Mouse (Mus musculus) embryonic facial prominence, embryonic 11.5 days (tissue): ENCODE measurements around the gene Vps52. TPM values are rescaled to one million over a fixed set of nuclear protein-coding genes. Genes with fewer than 3 reads are reported as not detected.
"Not testable (repeated sequence)": the region's sequence is repeated elsewhere in the genome, so short reads cannot be mapped to it uniquely, and the experiment has no call there.

ENCODE experiments used
- ATAC-seq: fragments of 200-750 bp; cut with Nextera tagmentation; replicated peaks from 2 replicates; pipeline ENCODE4 v1.8.0; 2017; ENCODE audit warnings: low read depth; ENCODE audit not compliant: insufficient number of reproducible peaks, low FRiP score, low TSS enrichment
- DNase-seq: peaks from one replicate; pipeline ENCODE4 v3.0.0-alpha.2; 2015; ENCODE audit warnings: low spot score
- H3K27ac ChIP-seq: fragments of 300-500 bp; sonication (generic); replicated peaks from 2 replicates; pipeline ENCODE4 v1.5.1; 2014; ENCODE audit warnings: mild to moderate bottlenecking, low read depth, low read length, control low read depth
- H3K27me3 ChIP-seq: fragments of 300-500 bp; sonication (generic); 2 replicates; pipeline ENCODE4 v1.6.1; 2014; ENCODE audit warnings: mild to moderate bottlenecking, low read length, moderate library complexity, mixed read lengths; ENCODE audit not compliant: control insufficient read depth, insufficient read depth
- H3K36me3 ChIP-seq: fragments of 300-500 bp; sonication (generic); replicated peaks from 2 replicates; pipeline ENCODE4 v1.6.1; 2014; ENCODE audit warnings: low read depth, mild to moderate bottlenecking, low read length, moderate library complexity, mixed read lengths; ENCODE audit not compliant: control insufficient read depth, insufficient read depth
- H3K4me1 ChIP-seq: fragments of 300-500 bp; sonication (generic); 2 replicates; pipeline ENCODE4 v1.6.1; 2014; ENCODE audit warnings: low read length, mixed read lengths; ENCODE audit not compliant: control insufficient read depth, insufficient read depth
- H3K4me2 ChIP-seq: fragments of 300-500 bp; sonication (generic); 2 replicates; pipeline ENCODE4 v1.6.1; 2014; ENCODE audit warnings: low read depth, mild to moderate bottlenecking, control low read depth, low read length, moderate library complexity
- H3K4me3 ChIP-seq: fragments of 300-500 bp; sonication (generic); 2 replicates; pipeline ENCODE4 v1.5.1; 2014; ENCODE audit warnings: low read depth, low read length, control low read depth
- H3K9ac ChIP-seq: fragments of 300-500 bp; sonication (generic); replicated peaks from 2 replicates; pipeline ENCODE4 v1.6.1; 2014; ENCODE audit warnings: mild to moderate bottlenecking, control low read depth, low read length
- H3K9me3 ChIP-seq: fragments of 300-500 bp; sonication (generic); replicated peaks from 2 replicates; pipeline ENCODE4 v1.6.1; 2016; ENCODE audit warnings: mild to moderate bottlenecking, low read length, inconsistent platforms, mixed read lengths; ENCODE audit not compliant: control insufficient read depth
- WGBS: fragments of 180-500 bp; shearing (Covaris S2); extraction: QIAGEN DNeasy Blood & Tissue Kit; methylation state at CpG from one replicate; pipeline ENCODE4 v1.1.7; 2014; 5-methylcytosine and 5-hydroxymethylcytosine counted together
- polyA plus RNA-seq: library from polyadenylated mRNA; unstranded; fragments of >200 nt; fragmentation: Nextera tagmentation; extraction: Ambion mirVana; gene quantifications from 2 replicates; pipeline ENCODE4 v1.2.1, GENCODE M21; 2014

Vps52 gene
- polyA plus RNA-seq, 1 experiment from 2014 or later: 27.7 TPM

DNA sequence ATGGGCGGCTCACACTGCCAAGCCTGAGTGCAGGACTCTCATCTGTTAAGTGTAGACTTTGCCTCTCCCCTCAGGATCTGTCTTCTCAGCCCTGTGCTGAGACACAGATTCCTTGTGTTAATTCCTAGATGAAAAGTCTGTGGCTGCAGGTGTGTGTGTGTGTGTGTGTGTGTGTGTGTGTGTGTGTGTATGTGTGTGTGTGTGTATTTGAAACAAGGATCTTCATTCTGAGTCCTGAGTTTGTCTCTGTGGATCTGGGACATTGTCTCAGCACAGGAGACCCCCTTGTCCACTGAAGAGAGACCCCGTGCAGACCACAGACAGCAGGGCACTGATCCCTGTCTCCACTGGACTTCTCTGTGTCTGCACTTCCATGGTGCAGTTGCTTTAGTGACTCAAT is 45.2 kb downstream of the Vps52 start:
- not testable (repeated sequence) for H3K4me3 ChIP-seq, H3K9me3 ChIP-seq, H3K9ac ChIP-seq, H3K4me2 ChIP-seq, H3K36me3 ChIP-seq, H3K27ac ChIP-seq, DNase-seq, H3K4me1 ChIP-seq, ATAC-seq
- H3K27me3 ChIP-seq: peaks cover 27% of the 10 kb centered on the region
- WGBS: 47% methylated on average over 2 of the region's 2 CpGs

DNA sequence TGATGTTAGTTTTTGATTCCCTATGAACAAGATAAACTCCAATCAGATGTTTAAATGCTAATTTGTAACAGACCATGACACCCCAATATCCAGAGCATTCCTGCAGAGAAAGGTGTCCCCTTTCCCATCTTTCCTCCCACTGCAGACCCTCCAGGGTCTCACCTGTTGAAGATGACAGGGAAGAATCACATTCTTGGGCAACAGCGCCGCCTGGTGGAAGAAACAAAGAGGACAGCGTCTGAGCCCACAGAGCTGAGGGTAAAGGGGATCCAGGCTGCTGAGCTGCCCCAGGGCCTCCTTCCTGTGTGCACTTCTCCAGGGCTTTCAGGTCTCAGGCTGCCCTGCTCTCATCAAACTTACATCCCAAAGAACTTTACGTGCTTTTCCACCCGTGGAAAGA is 47.8 kb downstream of the Vps52 start:
- Histone ChIP-seq H3K9ac (no peak overlapping the region), H3K9me3 (no peaks in the 10 kb centered on the region), H3K4me2 (no peak overlapping the region), H3K27me3 (peaks cover 22% of the 10 kb centered on the region), H3K4me1 (peaks cover 5% of the 10 kb centered on the region; the same call in 1 of the 2 replicates), H3K27ac (no peak overlapping the region), H3K36me3 (no peaks in the 10 kb centered on the region), H3K4me3 (no peak overlapping the region)
- peak; percentile 54 for DNase-seq
- WGBS: 4% methylated on average over 5 of the region's 5 CpGs
- no peak for ATAC-seq

- Histone ChIP-seq H3K9me3 (no peaks in the 10 kb centered on the region), H3K4me2 (no peak overlapping the region), H3K27ac (no peak overlapping the region), H3K4me1 (no peaks in the 10 kb centered on the region), H3K9ac (no peak overlapping the region), H3K4me3 (no peak overlapping the region), H3K27me3 (peaks cover under 1% of the 10 kb centered on the region), H3K36me3 (no peaks in the 10 kb centered on the region)
- ATAC-seq (no peak), DNase-seq (no peak)
- WGBS: 51% methylated on average over 2 of the region's 2 CpGs
Measured at GRCm38 (mm10) chr17:34006570-34006969, 51.0 kb downstream of the Vps52 start.

DNA sequence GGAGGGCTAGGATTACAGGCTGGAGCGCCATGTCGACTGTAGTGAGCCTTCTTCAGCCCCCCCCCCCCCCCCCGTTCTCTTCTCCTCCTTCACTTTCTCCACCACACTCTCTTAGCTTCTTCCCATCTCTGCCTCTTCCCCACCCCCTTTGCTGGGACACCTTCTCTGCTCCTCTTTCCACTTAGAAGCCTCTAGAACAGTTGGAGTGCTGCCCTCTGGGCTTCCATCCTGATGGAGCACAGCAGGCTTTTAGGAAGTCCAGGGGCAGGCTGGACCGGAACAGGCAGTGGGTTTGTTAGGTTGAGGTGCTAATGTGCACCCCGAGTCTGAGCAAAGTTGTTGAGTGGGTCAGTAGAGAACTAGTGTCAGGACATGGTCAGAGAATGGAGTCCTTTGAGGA is 54.5 kb downstream of the Vps52 start:
- no peaks in the 10 kb centered on the region for H3K9me3 ChIP-seq
- no peak overlapping the region for H3K9ac ChIP-seq
- DNase-seq: no peak

GRCm38 (mm10) chr17:34013436-34013835 is 57.8 kb downstream of the Vps52 start:
- DNase-seq (no peak), ATAC-seq (no peak)
- H3K27ac ChIP-seq: no peak overlapping the region
- H3K4me3 ChIP-seq: no peak overlapping the region
- H3K9me3 ChIP-seq: no peaks in the 10 kb centered on the region
- 95% methylated on average over 8 of the region's 8 CpGs for WGBS
- H3K4me1 ChIP-seq: no peaks in the 10 kb centered on the region
- H3K27me3 ChIP-seq: no peaks in the 10 kb centered on the region
- no peak overlapping the region for H3K9ac ChIP-seq
- no peaks in the 10 kb centered on the region for H3K36me3 ChIP-seq
- no peak overlapping the region for H3K4me2 ChIP-seq

More for the DNA sequence above, 54.5 kb downstream of the Vps52 start:
- Histone ChIP-seq H3K4me2 (no peak overlapping the region), H3K4me1 (no peaks in the 10 kb centered on the region), H3K4me3 (no peak overlapping the region), H3K27ac (no peak overlapping the region), H3K36me3 (no peaks in the 10 kb centered on the region), H3K27me3 (no peaks in the 10 kb centered on the region)
- ATAC-seq: no peak
- 65% methylated on average over 5 of the region's 5 CpGs for WGBS

Other genes starting within 250 kb of the Vps52 start
- 30.0 and 32.7 TPM in 2 replicates for gene March2, start 237.1 kb upstream of the Vps52 start, polyA plus RNA-seq
- 255 and 273 TPM in 2 replicates for gene Rab11b, start 195.3 kb upstream of the Vps52 start, polyA plus RNA-seq
- gene Angptl4, start 174.0 kb upstream of the Vps52 start, polyA plus RNA-seq: 44.5 and 48.9 TPM in 2 replicates
- gene Kank3, start 145.3 kb upstream of the Vps52 start, polyA plus RNA-seq: 18.2 and 25.1 TPM in 2 replicates
- gene Rps28, start 131.2 kb upstream of the Vps52 start, polyA plus RNA-seq: 824 and 897 TPM in 2 replicates
- 392 and 414 TPM in 2 replicates for gene Ndufa7, start 131.2 kb upstream of the Vps52 start, polyA plus RNA-seq
- gene Cd320, start 112.7 kb upstream of the Vps52 start, polyA plus RNA-seq: 76.2 and 80.9 TPM in 2 replicates
- not detected in 2 replicates for gene Gm7029, start 82.0 kb upstream of the Vps52 start, polyA plus RNA-seq
- gene Kifc1, start 65.2 kb upstream of the Vps52 start, polyA plus RNA-seq: 9.4 and 13.4 TPM in 2 replicates
- 0.36 TPM in 2 replicates for gene Platr17, start 50.7 kb upstream of the Vps52 start, polyA plus RNA-seq
- 55.0 and 59.9 TPM in 2 replicates for gene Daxx, start 46.4 kb upstream of the Vps52 start, polyA plus RNA-seq
- gene Tapbp, start 39.9 kb upstream of the Vps52 start, polyA plus RNA-seq: 11.3 and 12.8 TPM in 2 replicates
- gene Zbtb22, start 39.9 kb upstream of the Vps52 start, polyA plus RNA-seq: 7.3 and 8.4 TPM in 2 replicates
- 26.0 and 26.3 TPM in 2 replicates for gene Rgl2, start 26.3 kb upstream of the Vps52 start, polyA plus RNA-seq
- gene Pfdn6, start 15.5 kb upstream of the Vps52 start, polyA plus RNA-seq: 202 and 211 TPM in 2 replicates
- 25.2 and 28.6 TPM in 2 replicates for gene Wdr46, start 15.2 kb upstream of the Vps52 start, polyA plus RNA-seq
- gene B3galt4, start 4.3 kb upstream of the Vps52 start, polyA plus RNA-seq: 2.9 and 3.2 TPM in 2 replicates
- 1,395 and 1,560 TPM in 2 replicates for gene Rps18, start 189 bp downstream of the Vps52 start, polyA plus RNA-seq
- gene H2-K1, start 44.5 kb downstream of the Vps52 start, polyA plus RNA-seq: 7.5 and 7.6 TPM in 2 replicates
- gene Ring1, start 68.9 kb downstream of the Vps52 start, polyA plus RNA-seq: 3.8 and 6.6 TPM in 2 replicates
- 43.0 and 46.3 TPM in 2 replicates for gene H2-Ke6, start 72.2 kb downstream of the Vps52 start, polyA plus RNA-seq
- 72.1 and 78.3 TPM in 2 replicates for gene Slc39a7, start 75.9 kb downstream of the Vps52 start, polyA plus RNA-seq
- 14.9 and 15.8 TPM in 2 replicates for gene Rxrb, start 76.0 kb downstream of the Vps52 start, polyA plus RNA-seq
- gene Col11a2, start 83.6 kb downstream of the Vps52 start, polyA plus RNA-seq: 0.70 and 1.0 TPM in 2 replicates
- 0.20 and 0.26 TPM in 2 replicates for gene H2-Oa, start 136.5 kb downstream of the Vps52 start, polyA plus RNA-seq
- 9.4 and 9.7 TPM in 2 replicates for gene H2-DMa, start 163.7 kb downstream of the Vps52 start, polyA plus RNA-seq
- gene Brd2, start 166.8 kb downstream of the Vps52 start, polyA plus RNA-seq: 95.9 and 114 TPM in 2 replicates
- gene H2-DMb2, start 187.5 kb downstream of the Vps52 start, polyA plus RNA-seq: not detected in 2 replicates
- 1.3 and 1.4 TPM in 2 replicates for gene H2-DMb1, start 197.3 kb downstream of the Vps52 start, polyA plus RNA-seq
- 2.3 and 2.6 TPM in 2 replicates for gene Tap1, start 231.7 kb downstream of the Vps52 start, polyA plus RNA-seq
- 0.67 and 1.1 TPM in 2 replicates for gene Psmb9, start 232.0 kb downstream of the Vps52 start, polyA plus RNA-seq
- gene Psmb8, start 241.9 kb downstream of the Vps52 start, polyA plus RNA-seq: 1.7 and 2.1 TPM in 2 replicates
- gene Tap2, start 247.7 kb downstream of the Vps52 start, polyA plus RNA-seq: 0.77 and 1.2 TPM in 2 replicates